Mouse (Mus musculus) E14TG2a.4 (cell line): ENCODE measurements around the gene Tm9sf1.

Source experiments
- CTCF ChIP-seq: conservative IDR thresholded peaks from 2 replicates; pipeline ENCODE4 v1.5.1; 2014; ENCODE audit warnings: low read length
- NANOG ChIP-seq: IDR thresholded peaks from 2 replicates; pipeline ENCODE4 v1.6.1; 2014; ENCODE audit warnings: borderline replicate concordance, low read length, mixed read lengths
- POU5F1 ChIP-seq: IDR thresholded peaks from 2 replicates; pipeline ENCODE4 v1.6.1; 2014; ENCODE audit warnings: low read length, borderline replicate concordance

DNA sequence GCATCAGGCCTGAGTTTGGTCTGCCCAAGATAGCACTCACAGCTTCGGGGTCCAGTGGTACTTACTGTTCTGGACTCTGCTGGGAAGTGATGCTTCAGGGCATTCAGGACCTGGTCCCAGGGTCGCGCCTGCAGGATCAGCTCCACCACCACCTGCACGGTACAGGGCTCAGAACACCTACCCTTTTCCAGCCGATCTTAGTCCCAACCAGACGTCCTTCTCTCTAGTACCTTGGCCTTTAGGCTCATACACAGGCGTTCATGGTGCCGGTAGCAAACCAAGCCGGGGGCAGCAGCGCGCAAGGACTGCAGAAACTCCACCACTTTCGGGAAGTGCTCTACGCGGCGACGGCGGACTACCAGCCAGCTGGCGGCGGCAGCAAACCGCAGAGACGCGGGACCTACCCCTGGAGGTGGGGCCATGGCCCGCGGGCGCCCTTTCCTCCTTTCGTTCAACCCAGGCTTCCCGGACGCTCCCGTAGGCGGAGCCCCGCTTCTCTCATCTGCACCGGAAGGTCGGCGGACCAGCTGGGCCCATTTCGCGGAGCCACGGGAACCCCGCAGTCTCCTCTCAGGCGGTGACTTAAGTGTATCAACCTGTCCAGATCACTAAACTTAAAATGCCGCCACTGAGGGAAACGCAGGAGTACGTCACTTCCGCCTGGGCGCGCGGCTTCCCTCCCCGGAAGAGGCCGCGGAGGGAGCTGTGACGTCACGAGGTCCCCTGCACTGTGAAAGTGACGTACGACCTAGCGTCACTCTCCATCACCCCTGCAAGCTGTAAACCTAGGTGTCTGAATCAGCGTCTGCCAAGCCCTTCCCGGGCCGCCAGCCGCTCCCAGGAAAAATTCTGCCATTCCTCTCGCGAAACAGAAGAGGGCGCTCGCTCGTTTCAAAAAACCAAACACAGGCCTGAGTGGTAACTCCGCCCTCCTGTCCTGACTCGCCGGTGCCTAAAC, 37.8 kb upstream of the Tm9sf1 start, which contains the start of gene Tinf2:
- TF ChIP-seq CTCF (peak; percentile 53), POU5F1 (no peak), NANOG (peak; percentile 28; the same call in 1 of the 2 replicates)
